Mouse (Mus musculus) T-helper 2 cell (primary cell): ENCODE measurements around the gene Phf7.

ENCODE experiments used
- in situ Hi-C: fragments of 300-600 bp; cut with MboI, MseI; formaldehyde crosslinking; loops from one replicate; pipeline ENCODE4 v1.15.1; 2025; ENCODE audit warnings: high pct_unique_total_duplicates

The Phf7 gene

GRCm38 (mm10) chr14:31251084-31251604 is at the start of gene Phf7, which contains the start of gene Bap1:
TSS of gene Phf7 (minus strand) at chr14:31251317.
TSS of gene Bap1 (plus strand) at chr14:31251450.
- in situ Hi-C loops = loop anchor here (25.0 kb wide), 1 partner anchor 1264 kb away; the partner anchor contains the start of gene Actr8

- in situ Hi-C loops = loop anchor here (25.0 kb wide), 1 partner anchor 948 kb away; no protein-coding TSS in a partner anchor
These were observed 34.6 kb upstream of the Phf7 start for GRCm38 (mm10) chr14:31285728-31286127.

- in situ Hi-C loops = loop anchor here (5.0 to 25.0 kb wide), 3 partner anchors 45 to 1285 kb away; partner anchors contain the start of gene Actr8
These were observed 21.0 kb upstream of the Phf7 start for GRCm38 (mm10) chr14:31272164-31272563.

GRCm38 (mm10) chr14:31271121-31271520 is 20.0 kb upstream of the Phf7 start:
- in situ Hi-C loops = loop anchor here (5.0 to 25.0 kb wide), 3 partner anchors 46 to 1284 kb away; partner anchors contain the start of gene Actr8

GRCm38 (mm10) chr14:31269456-31270100 is 18.5 kb upstream of the Phf7 start:
- in situ Hi-C loops = loop anchor here (5.0 to 25.0 kb wide), 3 partner anchors 48 to 1282 kb away; partner anchors contain the start of gene Actr8

- in situ Hi-C loops = loop anchor here (25.0 kb wide), 1 partner anchor 1281 kb away; the partner anchor contains the start of gene Actr8
These were observed 17.3 kb upstream of the Phf7 start for GRCm38 (mm10) chr14:31268301-31269001.

GRCm38 (mm10) chr14:31267649-31268048 is 16.5 kb upstream of the Phf7 start:
- in situ Hi-C loops = loop anchor here (25.0 kb wide), 1 partner anchor 1280 kb away; the partner anchor contains the start of gene Actr8

- in situ Hi-C loops = loop anchor here (25.0 kb wide), 1 partner anchor 1274 kb away; the partner anchor contains the start of gene Actr8
These were observed 9.8 kb upstream of the Phf7 start for GRCm38 (mm10) chr14:31260932-31261331.

GRCm38 (mm10) chr14:31260374-31260773 is 9.3 kb upstream of the Phf7 start:
- in situ Hi-C loops = loop anchor here (25.0 kb wide), 1 partner anchor 1273 kb away; the partner anchor contains the start of gene Actr8

GRCm38 (mm10) chr14:31258476-31259050 is 7.4 kb upstream of the Phf7 start:
- in situ Hi-C loops = loop anchor here (25.0 kb wide), 1 partner anchor 1271 kb away; the partner anchor contains the start of gene Actr8

- in situ Hi-C loops = loop anchor here (25.0 kb wide), 1 partner anchor 1265 kb away; the partner anchor contains the start of gene Actr8
These were observed 974 bp upstream of the Phf7 start for GRCm38 (mm10) chr14:31252091-31252490.

- in situ Hi-C loops = loop anchor here (25.0 kb wide), 1 partner anchor 1264 kb away; the partner anchor contains the start of gene Actr8
These were observed 509 bp upstream of the Phf7 start for GRCm38 (mm10) chr14:31251626-31252025.

GRCm38 (mm10) chr14:31250222-31251083 is 664 bp downstream of the Phf7 start:
- in situ Hi-C loops = loop anchor here (25.0 kb wide), 1 partner anchor 1263 kb away; the partner anchor contains the start of gene Actr8

GRCm38 (mm10) chr14:31248396-31248795 is 2.7 kb downstream of the Phf7 start:
- in situ Hi-C loops = no loop called here

GRCm38 (mm10) chr14:31245946-31246345 is 5.2 kb downstream of the Phf7 start:
- in situ Hi-C loops = no loop called here

- in situ Hi-C loops = no loop called here
These were observed 6.3 kb downstream of the Phf7 start for GRCm38 (mm10) chr14:31244777-31245176.

GRCm38 (mm10) chr14:31240528-31240927 is 10.6 kb downstream of the Phf7 start:
- in situ Hi-C loops = no loop called here

GRCm38 (mm10) chr14:31237101-31237882 is 13.8 kb downstream of the Phf7 start:
- in situ Hi-C loops = no loop called here

- in situ Hi-C loops = loop anchor here (5.0 kb wide), 1 partner anchor 83 kb away; no protein-coding TSS in a partner anchor
These were observed 17.0 kb downstream of the Phf7 start for GRCm38 (mm10) chr14:31233996-31234591.
